Mouse (Mus musculus) liver, postnatal 0 days (tissue): ENCODE measurements around the gene Ddx42. TPM values are rescaled to one million over a fixed set of nuclear protein-coding genes. Genes with fewer than 3 reads are reported as not detected.

Experiments
- ATAC-seq: fragments of 200-750 bp; cut with Nextera tagmentation; 2 replicates; pipeline ENCODE4 v1.8.0; 2017; ENCODE audit warnings: mild to moderate bottlenecking, moderate library complexity
- DNase-seq: peaks from one replicate; pipeline ENCODE4 v3.0.0-alpha.2; 2016
- H3K27ac ChIP-seq: fragments of 300-500 bp; sonication (generic); 2 replicates; pipeline ENCODE4 v1.5.1; 2014; ENCODE audit warnings: antibody characterized with exemption, moderate library complexity, mild to moderate bottlenecking, low read depth
- H3K27me3 ChIP-seq: fragments of 300-500 bp; sonication (generic); 2 replicates; pipeline ENCODE4 v1.6.1; 2014; ENCODE audit warnings: low read length, control low read depth, mixed read lengths; ENCODE audit not compliant: insufficient read depth
- H3K36me3 ChIP-seq: fragments of 300-500 bp; sonication (generic); replicated peaks from 2 replicates; pipeline ENCODE4 v1.6.1; 2014; ENCODE audit warnings: mild to moderate bottlenecking, control low read depth, low read length, moderate library complexity, mixed read lengths; ENCODE audit not compliant: insufficient read depth
- H3K4me1 ChIP-seq: fragments of 300-500 bp; sonication (generic); 2 replicates; pipeline ENCODE4 v1.6.1; 2014; ENCODE audit warnings: antibody characterized with exemption, mild to moderate bottlenecking, control low read depth; ENCODE audit not compliant: insufficient read depth
- H3K4me2 ChIP-seq: fragments of 300-500 bp; sonication (generic); 2 replicates; pipeline ENCODE4 v1.6.1; 2014; ENCODE audit warnings: low read depth, mild to moderate bottlenecking, low read length, moderate library complexity, mixed read lengths
- H3K4me3 ChIP-seq: fragments of 300-500 bp; sonication (generic); 2 replicates; pipeline ENCODE4 v1.5.1; 2014; ENCODE audit warnings: low read depth, low read length
- H3K9ac ChIP-seq: fragments of 300-500 bp; sonication (generic); replicated peaks from 2 replicates; pipeline ENCODE4 v1.6.1; 2014; ENCODE audit warnings: mild to moderate bottlenecking, moderate library complexity
- H3K9me3 ChIP-seq: fragments of 300-500 bp; sonication (generic); 2 replicates; pipeline ENCODE4 v1.6.1; 2016; ENCODE audit warnings: mild to moderate bottlenecking, control low read depth, low read length, mixed read lengths
- CTCF ChIP-seq: sonication (generic); IDR thresholded peaks from 2 replicates; pipeline ENCODE4 v1.5.1; 2016; ENCODE audit warnings: antibody characterized with exemption, low read depth
- EP300 ChIP-seq: IDR thresholded peaks from 2 replicates; pipeline ENCODE4 v1.6.1; 2016; ENCODE audit warnings: antibody characterized with exemption, low read depth, mild to moderate bottlenecking
- WGBS: fragments of 180-500 bp; shearing (Covaris S2); extraction: QIAGEN DNeasy Blood & Tissue Kit; methylation state at CpG from one replicate; pipeline ENCODE4 v1.1.7; 2014; ENCODE audit not compliant: insufficient replicate concordance; 5-methylcytosine and 5-hydroxymethylcytosine counted together
- polyA plus RNA-seq: library from polyadenylated mRNA; unstranded; fragments of >200 nt; fragmentation: Nextera tagmentation; extraction: Ambion mirVana; gene quantifications from 2 replicates; pipeline ENCODE4 v1.2.1, GENCODE M21; 2015

Ddx42 gene
- polyA plus RNA-seq, 1 experiment from 2014 or later, result 17.8 TPM

GRCm38 (mm10) chr11:106284126-106284525 lies 67.4 kb downstream of the Ddx42 start:
- H3K4me2 ChIP-seq, result no peak overlapping the region
- no peak overlapping the region for H3K27ac ChIP-seq
- H3K4me3 ChIP-seq, result no peak overlapping the region
- DNase-seq (no peak), ATAC-seq (no peak)
- no peaks in the 10 kb centered on the region for H3K27me3 ChIP-seq
- no peak overlapping the region for H3K9ac ChIP-seq
- no peaks in the 10 kb centered on the region for H3K4me1 ChIP-seq
- H3K36me3 ChIP-seq, result no peaks in the 10 kb centered on the region
- H3K9me3 ChIP-seq, result no peaks in the 10 kb centered on the region
- TF ChIP-seq EP300, result no peak
- TF ChIP-seq CTCF, result no peak
- WGBS, result 62% methylated on average over 8 of the region's 8 CpGs

- no peak for DNase-seq
- 83% methylated on average over 7 of the region's 7 CpGs for WGBS
- Histone ChIP-seq H3K36me3 (no peaks in the 10 kb centered on the region), H3K27ac (no peak overlapping the region), H3K4me3 (no peak overlapping the region), H3K4me2 (no peak overlapping the region), H3K9ac (no peak overlapping the region), H3K4me1 (no peaks in the 10 kb centered on the region), H3K9me3 (no peaks in the 10 kb centered on the region), H3K27me3 (no peaks in the 10 kb centered on the region)
- no peak for ATAC-seq
- TF ChIP-seq EP300 (no peak), CTCF (no peak)
These were observed 69.5 kb downstream of the Ddx42 start for GRCm38 (mm10) chr11:106286206-106286605.

GRCm38 (mm10) chr11:106286987-106287386 lies 70.3 kb downstream of the Ddx42 start:
- TF ChIP-seq EP300 (no peak), CTCF (no peak)
- ATAC-seq (no peak), DNase-seq (no peak)
- no peaks in the 10 kb centered on the region for H3K9me3 ChIP-seq
- H3K9ac ChIP-seq, result no peak overlapping the region
- 68% methylated on average over 11 of the region's 11 CpGs for WGBS
- H3K4me1 ChIP-seq, result no peaks in the 10 kb centered on the region
- no peak overlapping the region for H3K4me2 ChIP-seq
- H3K36me3 ChIP-seq, result no peaks in the 10 kb centered on the region
- H3K27me3 ChIP-seq, result no peaks in the 10 kb centered on the region
- no peak overlapping the region for H3K4me3 ChIP-seq
- H3K27ac ChIP-seq, result no peak overlapping the region

- Histone ChIP-seq H3K9ac (no peak overlapping the region), H3K27ac (no peak overlapping the region), H3K4me1 (no peaks in the 10 kb centered on the region), H3K4me3 (no peak overlapping the region), H3K9me3 (no peaks in the 10 kb centered on the region), H3K27me3 (no peaks in the 10 kb centered on the region), H3K4me2 (no peak overlapping the region), H3K36me3 (no peaks in the 10 kb centered on the region)
- peak; percentile 71 for DNase-seq
- ATAC-seq, result peak; percentile 64; the same call in 1 of the 2 replicates
- no peak for TF ChIP-seq EP300
- TF ChIP-seq CTCF, result peak; percentile 58
- 60% methylated on average over 8 of the region's 8 CpGs for WGBS
These were observed 72.6 kb downstream of the Ddx42 start for GRCm38 (mm10) chr11:106289369-106289768.

GRCm38 (mm10) chr11:106290376-106290775 lies 73.7 kb downstream of the Ddx42 start:
- no peak overlapping the region for H3K4me3 ChIP-seq
- no peaks in the 10 kb centered on the region for H3K36me3 ChIP-seq
- DNase-seq (no peak), ATAC-seq (no peak)
- H3K9me3 ChIP-seq, result no peaks in the 10 kb centered on the region
- 80% methylated on average over 5 of the region's 5 CpGs for WGBS
- H3K4me1 ChIP-seq, result no peaks in the 10 kb centered on the region
- no peaks in the 10 kb centered on the region for H3K27me3 ChIP-seq
- no peak overlapping the region for H3K9ac ChIP-seq
- TF ChIP-seq EP300, result no peak
- TF ChIP-seq CTCF, result no peak
- H3K4me2 ChIP-seq, result no peak overlapping the region
- no peak overlapping the region for H3K27ac ChIP-seq

GRCm38 (mm10) chr11:106291861-106292260 lies 75.1 kb downstream of the Ddx42 start:
- no peaks in the 10 kb centered on the region for H3K4me1 ChIP-seq
- no peaks in the 10 kb centered on the region for H3K36me3 ChIP-seq
- 70% methylated on average over 2 of the region's 2 CpGs for WGBS
- no peak overlapping the region for H3K27ac ChIP-seq
- TF ChIP-seq EP300 (no peak), CTCF (no peak)
- no peak overlapping the region for H3K4me3 ChIP-seq
- ATAC-seq (no peak), DNase-seq (no peak)
- no peak overlapping the region for H3K9ac ChIP-seq
- no peaks in the 10 kb centered on the region for H3K9me3 ChIP-seq
- H3K27me3 ChIP-seq, result no peaks in the 10 kb centered on the region
- H3K4me2 ChIP-seq, result no peak overlapping the region

Other genes starting within 250 kb of the Ddx42 start
- gene Ace, start 249.0 kb upstream of the Ddx42 start, polyA plus RNA-seq, result 0.07 and 0.09 TPM in 2 replicates
- not detected in 2 replicates for gene Ace3, start 222.3 kb upstream of the Ddx42 start, polyA plus RNA-seq
- gene Kcnh6, start 208.8 kb upstream of the Ddx42 start, polyA plus RNA-seq, result 0.02 TPM in 1 of 2 replicates, not detected in the other
- 18.6 and 20.6 TPM in 2 replicates for gene Dcaf7, start 180.1 kb upstream of the Ddx42 start, polyA plus RNA-seq
- 5.5 and 5.6 TPM in 2 replicates for gene Taco1, start 150.9 kb upstream of the Ddx42 start, polyA plus RNA-seq
- gene Map3k3, start 132.3 kb upstream of the Ddx42 start, polyA plus RNA-seq, result 4.6 and 4.7 TPM in 2 replicates
- not detected in 2 replicates for gene Gm10840, start 56.1 kb upstream of the Ddx42 start, polyA plus RNA-seq
- gene Limd2, start 56.1 kb upstream of the Ddx42 start, polyA plus RNA-seq, result 77.5 and 77.7 TPM in 2 replicates
- 4.6 and 4.9 TPM in 2 replicates for gene Strada, start 14.8 kb upstream of the Ddx42 start, polyA plus RNA-seq
- gene Ccdc47, start 582 bp upstream of the Ddx42 start, polyA plus RNA-seq, result 33.4 and 34.6 TPM in 2 replicates
- gene Ftsj3, start 39.2 kb downstream of the Ddx42 start, polyA plus RNA-seq, result 21.9 and 22.5 TPM in 2 replicates
- gene Psmc5, start 39.2 kb downstream of the Ddx42 start, polyA plus RNA-seq, result 87.0 and 88.8 TPM in 2 replicates
- gene Smarcd2, start 56.0 kb downstream of the Ddx42 start, polyA plus RNA-seq, result 16.4 and 19.5 TPM in 2 replicates
- 0.07 and 0.09 TPM in 2 replicates for gene Tcam1, start 59.7 kb downstream of the Ddx42 start, polyA plus RNA-seq
- gene Gh, start 84.9 kb downstream of the Ddx42 start, polyA plus RNA-seq, result 0.13 and 0.21 TPM in 2 replicates
- 34.8 and 36.0 TPM in 2 replicates for gene Cd79b, start 97.8 kb downstream of the Ddx42 start, polyA plus RNA-seq
- 0.04 and 0.06 TPM in 2 replicates for gene Scn4a, start 136.4 kb downstream of the Ddx42 start, polyA plus RNA-seq
- not detected in 2 replicates for gene Prr29, start 148.5 kb downstream of the Ddx42 start, polyA plus RNA-seq
- gene Icam2, start 171.1 kb downstream of the Ddx42 start, polyA plus RNA-seq, result 11.4 and 12.6 TPM in 2 replicates